Mouse (Mus musculus) kidney, adult 2 months (tissue): ENCODE data around the gene Ptpro.
A peak's percentile ranks its signal among the peaks of the same experiment; 100 is the strongest.

ENCODE experiments used
- CTCF ChIP-seq: fragments of 200-500 bp; conservative IDR thresholded peaks from 2 replicates; pipeline ENCODE4 v1.5.1; 2011; ENCODE audit warnings: low read depth, mild to moderate bottlenecking, control low read depth, low read length, moderate library complexity, mixed read lengths; ENCODE audit not compliant: insufficient read depth, insufficient read length
- POLR2A ChIP-seq: fragments of 200-500 bp; IDR thresholded peaks from one replicate; pipeline ENCODE4 v1.6.1; 2011; ENCODE audit warnings: low read depth, low read length, control low read depth

DNA sequence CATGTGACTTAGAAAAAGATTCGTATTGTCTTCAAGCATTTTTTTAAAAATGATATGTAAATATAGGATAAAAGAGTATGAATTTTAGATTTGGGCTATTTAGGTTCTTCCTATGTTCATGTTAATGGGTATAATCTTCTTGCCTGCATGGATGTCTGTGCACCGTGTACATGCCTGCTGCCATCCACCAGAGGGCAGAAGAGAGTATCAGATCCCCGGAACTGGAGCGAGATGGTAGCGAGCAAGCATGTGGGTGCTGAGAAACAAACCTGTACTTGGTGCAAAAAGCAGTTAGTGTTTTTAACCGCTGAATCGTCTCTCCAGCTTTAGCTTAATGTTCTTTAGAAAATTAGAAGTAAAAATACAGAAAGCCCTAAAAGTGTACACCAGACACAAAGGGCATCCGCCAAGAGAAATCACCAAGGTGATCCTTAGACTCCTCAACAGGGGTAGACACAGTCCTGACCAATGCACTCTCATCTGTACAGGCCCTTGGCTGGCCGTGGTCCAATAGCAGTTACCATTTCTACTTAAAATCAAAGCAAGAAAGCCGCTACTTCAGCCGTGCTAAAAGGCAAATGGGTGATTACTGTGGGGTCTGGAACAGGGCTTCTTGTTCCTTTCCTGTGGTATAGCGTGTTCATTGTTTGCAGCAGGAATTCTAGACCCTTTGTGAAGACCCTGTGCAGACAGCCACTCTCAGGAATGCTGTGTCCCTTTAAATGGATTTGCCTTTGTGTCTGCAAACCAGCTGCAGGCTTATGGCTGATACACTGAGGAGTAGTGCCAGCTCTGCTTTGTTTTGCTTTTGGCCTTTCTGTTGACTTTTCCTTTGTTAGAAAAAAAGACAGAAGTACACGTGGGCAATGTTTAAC, 162.6 kb downstream of the Ptpro start:
- TF ChIP-seq POLR2A (no peak), CTCF (peak; percentile 90)
